Mouse (Mus musculus) thymus, adult 18-20 months (tissue): ENCODE results near the gene Ankrd28.

Source experiments
- DNase-seq, 2 experiments: peaks; one replicate each; pipeline ENCODE4 v3.0.0; 2022; ENCODE audit warnings: mixed read lengths in 2 of 2

Ankrd28 gene

DNA sequence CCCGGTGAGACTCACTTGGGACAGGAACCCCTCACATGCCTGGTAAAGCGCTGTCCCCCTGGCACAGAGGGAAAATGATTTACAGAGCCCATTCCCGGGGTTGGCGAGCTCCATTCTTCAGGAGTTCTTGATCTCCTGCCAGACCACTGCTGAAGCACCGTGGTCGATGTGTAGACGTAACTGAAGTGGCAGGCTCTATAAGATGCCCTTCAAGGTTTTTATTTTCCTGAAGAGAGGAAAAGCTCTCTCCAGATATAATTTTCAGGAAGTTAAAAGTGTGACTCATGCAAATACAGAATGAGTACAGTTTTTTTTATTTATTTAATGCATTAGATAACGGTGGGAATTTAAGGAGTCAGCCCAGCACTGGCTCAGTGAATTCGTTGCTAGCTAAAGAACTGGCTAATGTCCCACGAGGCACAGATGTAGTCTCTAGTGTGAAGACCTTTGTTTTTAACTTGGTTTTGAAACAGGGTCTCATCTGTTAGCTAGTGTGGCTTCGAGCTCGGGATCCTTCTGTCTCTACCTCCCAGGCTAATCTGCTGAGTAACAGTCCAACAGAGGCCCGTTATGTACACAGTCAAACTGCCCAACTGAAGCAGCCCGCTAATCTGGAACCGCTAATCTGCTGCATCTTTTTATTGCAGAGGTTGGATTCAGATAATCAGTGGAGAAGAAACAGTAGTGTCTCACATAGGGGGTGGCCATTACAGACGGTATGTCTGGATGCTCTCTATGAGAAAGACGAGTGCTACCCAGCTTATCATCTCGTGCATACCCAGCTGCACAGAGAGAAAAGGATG is 166.2 kb downstream of the Ankrd28 start:
- no peak for DNase-seq

GRCm38 (mm10) chr14:31663376-31664099 is 166.9 kb downstream of the Ankrd28 start:
- no peak for DNase-seq

- DNase-seq: no peak
These were observed 167.8 kb downstream of the Ankrd28 start for GRCm38 (mm10) chr14:31662555-31663211.

GRCm38 (mm10) chr14:31661671-31662554 is 168.5 kb downstream of the Ankrd28 start:
- DNase-seq: peak; percentile 50 to 62

DNA sequence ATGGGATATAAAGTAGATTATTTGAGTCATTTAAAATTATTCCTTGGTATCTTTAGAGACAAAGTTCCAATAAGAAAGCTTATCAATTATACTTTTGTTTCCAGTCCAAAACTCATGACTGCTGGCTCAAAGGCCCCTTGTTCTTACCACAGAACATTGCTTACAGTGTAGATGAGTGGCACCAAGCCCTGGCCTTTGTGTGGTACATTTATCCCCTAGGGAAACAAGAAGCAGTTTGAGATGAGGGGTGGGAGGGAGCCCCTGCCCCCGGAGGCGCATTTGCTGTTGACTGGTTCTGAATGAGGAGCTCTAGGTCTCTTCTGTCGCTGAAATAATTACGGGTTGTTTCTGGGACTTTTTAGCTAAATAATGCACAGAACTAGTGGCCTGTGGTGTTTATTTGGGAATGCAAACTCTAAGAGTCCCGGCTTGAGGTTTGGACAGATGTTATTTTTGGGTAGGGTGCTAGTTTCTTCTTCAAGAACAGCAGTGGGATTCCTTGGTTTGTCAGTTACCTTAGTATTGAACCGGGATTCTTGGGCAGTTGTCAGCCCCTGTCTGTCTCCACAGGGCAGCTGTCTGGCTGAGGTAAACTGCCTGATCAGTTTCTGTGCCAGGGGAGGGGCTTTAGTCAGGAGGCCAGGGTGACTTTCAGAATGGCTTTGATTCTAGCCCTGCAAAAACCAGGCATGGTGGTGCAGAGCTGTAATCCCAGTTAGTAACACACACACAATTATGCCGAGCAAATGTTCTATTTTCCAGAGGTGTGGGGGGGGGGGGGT is 169.9 kb downstream of the Ankrd28 start:
- DNase-seq: no peak

- no peak for DNase-seq
These were observed 170.8 kb downstream of the Ankrd28 start for GRCm38 (mm10) chr14:31659501-31660181.

GRCm38 (mm10) chr14:31658126-31658680 is 172.2 kb downstream of the Ankrd28 start:
- DNase-seq: no peak

GRCm38 (mm10) chr14:31656857-31657645 is 173.4 kb downstream of the Ankrd28 start:
- peak in 1 of 2 experiments; percentile 60 for DNase-seq

GRCm38 (mm10) chr14:31656386-31656785 is 174.1 kb downstream of the Ankrd28 start:
- DNase-seq: no peak

DNA sequence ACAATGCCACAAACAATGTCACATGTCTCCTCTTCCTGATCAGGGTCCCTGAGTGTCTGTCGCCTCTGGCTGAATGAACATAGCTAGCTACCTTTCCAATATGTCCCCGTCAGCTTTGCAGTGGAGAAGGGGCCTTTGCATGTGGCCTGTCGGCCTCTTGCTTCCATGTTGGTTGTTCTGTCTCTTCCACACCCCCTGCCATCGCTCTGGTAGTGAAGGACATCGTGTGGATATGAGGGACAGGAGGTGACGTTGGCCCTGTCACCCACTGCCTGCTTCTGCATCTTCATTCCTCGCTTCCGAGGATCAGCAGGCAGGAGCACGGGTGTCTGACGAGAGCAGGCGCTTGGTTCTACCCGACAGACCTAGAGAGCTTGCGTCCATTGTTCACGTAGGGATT is 175.0 kb downstream of the Ankrd28 start:
- no peak for DNase-seq

- no peak for DNase-seq
These were observed 175.6 kb downstream of the Ankrd28 start for GRCm38 (mm10) chr14:31654816-31655215.

DNA sequence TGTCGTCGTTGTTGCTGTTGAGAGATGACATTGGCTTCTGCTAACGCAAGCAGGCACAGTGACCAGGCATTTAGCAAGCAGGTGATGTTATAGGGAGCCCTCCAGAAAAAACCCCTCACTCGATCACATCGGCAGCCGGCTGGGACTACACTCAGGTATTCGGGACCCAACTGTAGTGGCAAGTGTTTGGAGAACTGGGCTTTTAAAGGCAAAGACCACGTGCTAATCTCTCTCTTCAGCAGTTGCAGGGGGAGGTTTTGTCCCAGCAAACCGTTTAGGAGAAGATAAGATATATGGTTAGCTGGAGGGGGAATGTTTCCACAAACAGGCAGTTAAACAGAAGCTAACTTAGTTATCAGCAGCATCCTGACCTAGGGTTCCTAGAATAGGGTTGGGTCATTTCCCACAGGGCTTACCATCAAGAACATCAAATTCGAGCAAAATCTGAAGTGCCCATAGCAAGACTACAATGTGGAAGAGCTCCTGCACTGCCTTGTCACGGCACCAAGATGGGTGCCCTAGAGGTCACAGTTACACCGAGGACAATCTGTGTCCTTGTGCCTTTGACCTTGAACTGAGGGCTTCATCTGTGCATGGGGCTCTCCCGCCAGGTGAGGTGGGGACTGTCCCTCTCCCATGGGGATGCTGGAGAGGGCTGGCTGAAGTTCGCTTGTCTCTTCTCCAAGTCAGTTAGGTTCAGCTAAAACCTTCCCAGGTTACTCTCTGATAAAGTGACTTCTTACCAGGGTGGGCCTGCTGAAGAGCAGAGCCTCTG is 177.2 kb downstream of the Ankrd28 start:
- no peak for DNase-seq

GRCm38 (mm10) chr14:31652624-31653023 is 177.8 kb downstream of the Ankrd28 start:
- no peak for DNase-seq

GRCm38 (mm10) chr14:31652106-31652505 is 178.3 kb downstream of the Ankrd28 start:
- no peak for DNase-seq

- no peak for DNase-seq
These were observed 179.2 kb downstream of the Ankrd28 start for GRCm38 (mm10) chr14:31651206-31651605.

DNA sequence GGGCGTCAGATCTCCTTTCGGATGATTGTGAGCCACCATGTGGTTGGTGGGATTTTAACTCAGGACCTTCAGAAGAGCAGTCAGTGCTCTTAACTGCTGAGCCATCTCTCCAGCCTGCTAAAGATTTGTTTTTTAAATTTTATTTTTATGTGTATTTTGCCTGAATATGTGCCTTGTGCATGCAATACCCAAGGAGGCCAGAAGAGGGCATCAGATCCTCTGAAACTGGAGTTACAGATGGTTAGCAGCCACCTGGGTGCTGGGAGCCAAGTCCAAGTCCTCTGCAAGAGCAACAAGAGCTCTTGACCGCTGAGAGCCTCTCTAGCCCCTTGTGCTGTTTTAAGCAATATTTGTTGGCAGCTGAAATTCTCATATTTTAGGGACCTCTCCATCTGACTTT is 180.1 kb downstream of the Ankrd28 start:
- DNase-seq: no peak
